In genomic region chr2:30927844-30928628, GRCm38 (mm10) we compare ENCODE assay signal across 9 mouse cellular contexts. TPM values are rescaled to one million over a fixed set of nuclear protein-coding genes. Genes with fewer than 3 reads are reported as not detected.
A peak's percentile ranks its signal among the peaks of the same experiment; 100 is the strongest.
DNase-seq lines count a peak whose midpoint lies in the region; ATAC-seq and TF ChIP-seq lines count a peak whose summit lies in the region.
"Had no signal": no experiment of that assay in that cellular context is flagged by ENCODE, and none has a peak within 500 bp of the region (broad histone marks: within the 10 kb centered on the region; RNA-seq: fewer than 3 reads in every experiment).

No protein-coding gene starts in this region.

- H3K79me2 ChIP-seq in MEL (ENCODE audit: control insufficient read depth, insufficient read depth, low read length, poor library complexity), result no peaks in the 10 kb centered on the region; the same call in 1 of the 2 replicates

- peaks cover 0 to 12% of the 10 kb centered on the region in 2 experiments; a peak in 3 of 4 replicates for H3K4me1 ChIP-seq in MEL (ENCODE audit: control insufficient read depth in 1 of 2, insufficient read depth in 2 of 2, low read length in 2 of 2)
- H3K4me1 ChIP-seq in forebrain, embryonic 14.5 days (ENCODE audit: control insufficient read depth, insufficient read depth, low read length), result no peaks in the 10 kb centered on the region

- no peaks in the 10 kb centered on the region; a peak in 1 of 4 replicates for H3K27me3 ChIP-seq in MEL (ENCODE audit: control insufficient read depth in 1 of 2, insufficient read depth in 2 of 2, low read length in 2 of 2)
- no peaks in the 10 kb centered on the region for H3K27me3 ChIP-seq in forebrain, embryonic 14.5 days (replicated peaks; ENCODE audit: control insufficient read depth, insufficient read depth, low read length)
- H3K27me3 ChIP-seq: midbrain, embryonic 12.5 days had no signal

- H3K9ac ChIP-seq in MEL (ENCODE audit: control insufficient read depth, low read depth, low read length, poor library complexity, severe bottlenecking), result peak overlapping the region; percentile 61
- no peak overlapping the region for H3K9ac ChIP-seq in forebrain, embryonic 14.5 days (ENCODE audit: low read length)
- H3K9ac ChIP-seq: midbrain, embryonic 12.5 days had no signal

- ATAC-seq in forebrain, embryonic 14.5 days, result peak; percentile 64

- peak; percentile 30 for TF ChIP-seq RAD21 in MEL (IDR thresholded peaks at IDR 0.05; ENCODE audit: low read depth, low read length)

- no peaks in the 10 kb centered on the region for H3K9me3 ChIP-seq in MEL (replicated peaks; ENCODE audit: insufficient read depth, low read length)
- no peaks in the 10 kb centered on the region for H3K9me3 ChIP-seq in forebrain, embryonic 14.5 days (replicated peaks; ENCODE audit: control insufficient read depth, low read length)
- H3K9me3 ChIP-seq: midbrain, embryonic 12.5 days had no signal

- TF ChIP-seq CTCF in MEL (IDR thresholded peaks at IDR 0.05 in 2 of 3, conservative IDR thresholded peaks at IDR 0.05 in 1 of 3; ENCODE audit: control insufficient read depth in 1 of 3, insufficient read depth in 1 of 3, low read depth in 2 of 3, low read length in 3 of 3, poor library complexity in 1 of 3, severe bottlenecking in 1 of 3), result peak; percentile 75 to 93 (median 76)

- TF ChIP-seq POLR2A in MEL (IDR thresholded peaks at IDR 0.05; ENCODE audit: control insufficient read depth in 1 of 2, insufficient read depth in 1 of 2, low read depth in 1 of 2, low read length in 2 of 2, poor library complexity in 1 of 2), result no peak

- peak overlapping the region; percentile 41 to 45 for H3K4me3 ChIP-seq in MEL (ENCODE audit: control insufficient read depth in 1 of 2, insufficient read depth in 1 of 2, low read depth in 2 of 2, low read length in 2 of 2)
- H3K4me3 ChIP-seq in forebrain, embryonic 14.5 days (ENCODE audit: low read depth, low read length), result no peak overlapping the region
- H3K4me3 ChIP-seq: midbrain, embryonic 12.5 days had no signal

- H3K36me3 ChIP-seq in MEL (ENCODE audit: control insufficient read depth in 1 of 2, insufficient read depth in 2 of 2, low read length in 2 of 2), result no peaks in the 10 kb centered on the region
- no peaks in the 10 kb centered on the region for H3K36me3 ChIP-seq in forebrain, embryonic 14.5 days (ENCODE audit: control insufficient read depth, insufficient read depth, low read length)
- H3K36me3 ChIP-seq: midbrain, embryonic 12.5 days had no signal

- peak overlapping the region; percentile 60 for H3K27ac ChIP-seq in MEL (ENCODE audit: control insufficient read depth, low read depth, low read length)
- no peak overlapping the region for H3K27ac ChIP-seq in forebrain, embryonic 14.5 days (ENCODE audit: low read depth, low read length)
- H3K27ac ChIP-seq: midbrain, embryonic 12.5 days had no signal

- H3K4me2 ChIP-seq in forebrain, embryonic 14.5 days (ENCODE audit: low read length), result no peak overlapping the region
- H3K4me2 ChIP-seq: midbrain, embryonic 12.5 days had no signal

- no peak for TF ChIP-seq EP300 in MEL (IDR thresholded peaks at IDR 0.05; ENCODE audit: low read depth in 1 of 2, low read length in 2 of 2)

- intact Hi-C loops in heart, postnatal 36 days (cut with DNase I), result no loop called here

- WGBS in forebrain, embryonic 14.5 days, result 21% methylated on average over 14 of the region's 14 CpGs

- peak; percentile 91 for DNase-seq in MEL (ENCODE audit: low read depth, low spot score)
- DNase-seq in c-Kit-positive CD71-positive TER-119-positive erythroid progenitor cells, embryonic 14.5 days (ENCODE audit: low spot score), result peak; percentile 81
- peak; percentile 89 for DNase-seq in forebrain, embryonic 14.5 days (ENCODE audit: low spot score)
- peak; percentile 80 to 90 for DNase-seq in heart, postnatal 36 days
- DNase-seq in layer of hippocampus, postnatal 14 days (ENCODE audit: low spot score in 2 of 2), result peak; percentile 66 to 81
- peak; percentile 93 for DNase-seq in lung, postnatal 36 days
- DNase-seq in right cerebral cortex, adult 18-20 months, result peak; percentile 70
- DNase-seq in urinary bladder, postnatal 10 days (ENCODE audit: low spot score), result peak; percentile 54

TF ChIP-seq in MEL, 35 proteins besides CTCF, POLR2A, EP300 and RAD21 (continues in another document):
- TF ChIP-seq MAZ (IDR thresholded peaks at IDR 0.05; ENCODE audit: low read depth, low read length) (0 out of 2 replicates have a peak, but pooled peaks have one; percentile 19), USF1 (IDR thresholded peaks at IDR 0.05; ENCODE audit: low read depth, low read length) (no peak), TAL1 (IDR thresholded peaks at IDR 0.05; ENCODE audit: low read length) (no peak), MYC (IDR thresholded peaks at IDR 0.05; ENCODE audit: low read depth, low read length) (peak; percentile 43; the same call in 1 of the 2 replicates), KAT2A (conservative IDR thresholded peaks at IDR 0.05; ENCODE audit: low read depth, low read length) (no peak), GABPA (IDR thresholded peaks at IDR 0.05; ENCODE audit: low read depth, low read length) (no peak), BHLHE40 (IDR thresholded peaks at IDR 0.05; ENCODE audit: borderline replicate concordance, low read depth, low read length) (no peak), TCF12 (IDR thresholded peaks at IDR 0.05; ENCODE audit: low read depth, low read length) (no peak), MXI1 (IDR thresholded peaks at IDR 0.05; ENCODE audit: low read depth, low read length) (no peak; the same call in 1 of the 2 replicates), MAFK (IDR thresholded peaks at IDR 0.05; ENCODE audit: borderline replicate concordance, low read depth, low read length) (no peak), ELF1 (IDR thresholded peaks at IDR 0.05; ENCODE audit: low read depth, low read length) (no peak), SMC3 (IDR thresholded peaks at IDR 0.05; ENCODE audit: low read depth, low read length) (peak; percentile 56), ZKSCAN1 (IDR thresholded peaks at IDR 0.05; ENCODE audit: low read depth, low read length) (no peak), MYB (IDR thresholded peaks at IDR 0.05; ENCODE audit: low read depth, low read length) (no peak), TBP (IDR thresholded peaks at IDR 0.05; ENCODE audit: low read depth, low read length) (no peak), NRF1 (IDR thresholded peaks at IDR 0.05; ENCODE audit: insufficient read depth, low read depth, low read length, poor library complexity, severe bottlenecking) (no peak), POLR2AphosphoS5 (IDR thresholded peaks at IDR 0.05; ENCODE audit: borderline replicate concordance, low read depth, low read length) (no peak), SIN3A (IDR thresholded peaks at IDR 0.05; ENCODE audit: low read length) (peak; percentile 43; the same call in 1 of the 2 replicates), JUND (IDR thresholded peaks at IDR 0.05; ENCODE audit: low read depth, low read length) (no peak), NELFE (IDR thresholded peaks at IDR 0.05; ENCODE audit: low read depth, low read length) (no peak), USF2 (IDR thresholded peaks at IDR 0.05; ENCODE audit: borderline replicate concordance in 1 of 2, insufficient read depth in 1 of 2, low read depth in 1 of 2, low read length in 2 of 2) (no peak), HCFC1 (IDR thresholded peaks at IDR 0.05; ENCODE audit: low read depth, low read length) (peak; percentile 64), ZMIZ1 (IDR thresholded peaks at IDR 0.05; ENCODE audit: low read depth, low read length) (no peak), ETS1 (IDR thresholded peaks at IDR 0.05; ENCODE audit: low read depth, low read length) (no peak), UBTF (IDR thresholded peaks at IDR 0.05; ENCODE audit: borderline replicate concordance, insufficient read depth, low read depth, low read length) (no peak), GATA1 (IDR thresholded peaks at IDR 0.05; ENCODE audit: low read depth, low read length) (0 out of 2 replicates have a peak, but pooled peaks have one; percentile 6)

RNA-seq across cellular contexts. Expression of gene Ptges, which starts 1.6 kb away (rescaled TPM):
- total RNA-seq in MEL (2012; rRNA removed), result not detected in 2 replicates
- not detected for polyA plus RNA-seq in MEL (2012; ENCODE audit: insufficient read depth in 1 of 2, insufficient read length in 2 of 2, low read depth in 1 of 2, low replicate concordance in 2 of 2, missing spikeins in 1 of 2)
- polyA plus RNA-seq in forebrain, embryonic 14.5 days (2014; fragmentation: Nextera tagmentation; extraction: Ambion mirVana), result 2.6 and 3.3 TPM in 2 replicates
- 1 to 10 TPM; 1.7 to 1.9 TPM for total RNA-seq in heart, postnatal 36 days (2021)
- total RNA-seq in layer of hippocampus, postnatal 14 days (2021), result 1 to 10 TPM; 4.4 to 5.8 TPM

RNA-seq across cellular contexts. Expression of gene Tor1b, which starts 24.7 kb away (rescaled TPM):
- total RNA-seq in MEL (2012; rRNA removed), result 26.1 and 36.9 TPM in 2 replicates
- 10 to 100 TPM; 33.0 to 55.6 TPM for polyA plus RNA-seq in MEL (2012; ENCODE audit: insufficient read depth in 1 of 2, insufficient read length in 2 of 2, low read depth in 1 of 2, low replicate concordance in 2 of 2, missing spikeins in 1 of 2)
- 24.9 and 25.2 TPM in 2 replicates for polyA plus RNA-seq in forebrain, embryonic 14.5 days (2014; fragmentation: Nextera tagmentation; extraction: Ambion mirVana)
- total RNA-seq in heart, postnatal 36 days (2021), result 10 to 100 TPM; 25.3 to 29.3 TPM
- total RNA-seq in layer of hippocampus, postnatal 14 days (2021), result 10 to 100 TPM; 38.8 TPM

RNA-seq across cellular contexts. Expression of gene Tor1a, which starts 39.7 kb away (rescaled TPM):
- total RNA-seq in MEL (2012; rRNA removed), result 45.8 and 55.6 TPM in 2 replicates
- 10 to 100 TPM in 1 of 2 experiments, not detected in 1; 60.1 TPM for polyA plus RNA-seq in MEL (2012; ENCODE audit: insufficient read depth in 1 of 2, insufficient read length in 2 of 2, low read depth in 1 of 2, low replicate concordance in 2 of 2, missing spikeins in 1 of 2)
- 91.6 and 95.4 TPM in 2 replicates for polyA plus RNA-seq in forebrain, embryonic 14.5 days (2014; fragmentation: Nextera tagmentation; extraction: Ambion mirVana)
- 10 to 100 TPM; 11.0 to 12.5 TPM for total RNA-seq in heart, postnatal 36 days (2021)
- total RNA-seq in layer of hippocampus, postnatal 14 days (2021), result 10 to 100 TPM; 47.0 to 54.0 TPM

RNA-seq across cellular contexts. Expression of gene BC005624, which starts 54.0 kb away (rescaled TPM):
- total RNA-seq in MEL (2012; rRNA removed), result 36.8 and 39.6 TPM in 2 replicates
- 10 to 100 TPM in 1 of 2 experiments, not detected in 1; 63.0 TPM for polyA plus RNA-seq in MEL (2012; ENCODE audit: insufficient read depth in 1 of 2, insufficient read length in 2 of 2, low read depth in 1 of 2, low replicate concordance in 2 of 2, missing spikeins in 1 of 2)
- polyA plus RNA-seq in forebrain, embryonic 14.5 days (2014; fragmentation: Nextera tagmentation; extraction: Ambion mirVana), result 60.1 and 67.6 TPM in 2 replicates
- total RNA-seq in heart, postnatal 36 days (2021), result 10 to 100 TPM; 19.6 to 22.5 TPM
- 10 to 100 TPM; 51.0 to 52.8 TPM for total RNA-seq in layer of hippocampus, postnatal 14 days (2021)

RNA-seq across cellular contexts. Expression of gene Usp20, which starts 54.0 kb away (rescaled TPM):
- 7.0 and 9.4 TPM in 2 replicates for total RNA-seq in MEL (2012; rRNA removed)
- 10 to 100 TPM in 1 of 2 experiments, not detected in 1; 10.8 TPM for polyA plus RNA-seq in MEL (2012; ENCODE audit: insufficient read depth in 1 of 2, insufficient read length in 2 of 2, low read depth in 1 of 2, low replicate concordance in 2 of 2, missing spikeins in 1 of 2)
- polyA plus RNA-seq in forebrain, embryonic 14.5 days (2014; fragmentation: Nextera tagmentation; extraction: Ambion mirVana), result 18.7 and 27.1 TPM in 2 replicates
- total RNA-seq in heart, postnatal 36 days (2021), result 10 to 100 TPM; 50.6 to 53.1 TPM
- total RNA-seq in layer of hippocampus, postnatal 14 days (2021), result 10 to 100 TPM; 84.0 to 85.6 TPM
